Mouse (Mus musculus): ENCODE data around the gene Spa17.
A peak's percentile ranks its signal among the peaks of the same experiment; 100 is the strongest.

Gene Spa17

GRCm38 (mm10) chr9:37613182-37613910, at the start of gene Spa17:
TSS of gene Spa17 (minus strand) at chr9:37613722.
- DNase-seq (ENCODE audit: low spot score) = peak; percentile 75

- no peak for DNase-seq (ENCODE audit: low spot score)
Measured at GRCm38 (mm10) chr9:37663210-37663609, 49.7 kb upstream of the Spa17 start.

GRCm38 (mm10) chr9:37659413-37659812, 45.9 kb upstream of the Spa17 start:
- no peak for DNase-seq (ENCODE audit: low spot score)

GRCm38 (mm10) chr9:37656931-37657481, 43.5 kb upstream of the Spa17 start, which contains the start of gene Tbrg1:
TSS of gene Tbrg1 (minus strand) at chr9:37657312.
- peak; percentile 77 for DNase-seq (ENCODE audit: low spot score)

GRCm38 (mm10) chr9:37656439-37656881, 42.9 kb upstream of the Spa17 start:
- DNase-seq (ENCODE audit: low spot score) = no peak

- no peak for DNase-seq (ENCODE audit: low spot score)
Measured at GRCm38 (mm10) chr9:37655961-37656360, 42.4 kb upstream of the Spa17 start.

- DNase-seq (ENCODE audit: low spot score) = no peak
Measured at GRCm38 (mm10) chr9:37653836-37654235, 40.3 kb upstream of the Spa17 start.

GRCm38 (mm10) chr9:37650639-37651038, 37.1 kb upstream of the Spa17 start:
- no peak for DNase-seq (ENCODE audit: low spot score)

- no peak for DNase-seq (ENCODE audit: low spot score)
Measured at GRCm38 (mm10) chr9:37646246-37646645, 32.7 kb upstream of the Spa17 start.

- DNase-seq (ENCODE audit: low spot score) = no peak
Measured at GRCm38 (mm10) chr9:37638721-37639120, 25.2 kb upstream of the Spa17 start.

GRCm38 (mm10) chr9:37636800-37637542, 23.4 kb upstream of the Spa17 start:
- DNase-seq (ENCODE audit: low spot score) = no peak

- DNase-seq (ENCODE audit: low spot score) = no peak
Measured at GRCm38 (mm10) chr9:37636335-37636734, 22.8 kb upstream of the Spa17 start.

- DNase-seq (ENCODE audit: low spot score) = no peak
Measured at GRCm38 (mm10) chr9:37634269-37634668, 20.7 kb upstream of the Spa17 start.

GRCm38 (mm10) chr9:37632305-37632704, 18.8 kb upstream of the Spa17 start:
- no peak for DNase-seq (ENCODE audit: low spot score)

GRCm38 (mm10) chr9:37629941-37630340, 16.4 kb upstream of the Spa17 start:
- no peak for DNase-seq (ENCODE audit: low spot score)

GRCm38 (mm10) chr9:37628581-37628980, 15.1 kb upstream of the Spa17 start:
- no peak for DNase-seq (ENCODE audit: low spot score)

GRCm38 (mm10) chr9:37627263-37627662, 13.7 kb upstream of the Spa17 start:
- DNase-seq (ENCODE audit: low spot score) = no peak

GRCm38 (mm10) chr9:37626103-37626567, 12.6 kb upstream of the Spa17 start:
- DNase-seq (ENCODE audit: low spot score) = no peak

- no peak for DNase-seq (ENCODE audit: low spot score)
Measured at GRCm38 (mm10) chr9:37625641-37626040, 12.1 kb upstream of the Spa17 start.

- no peak for DNase-seq (ENCODE audit: low spot score)
Measured at GRCm38 (mm10) chr9:37625129-37625528, 11.6 kb upstream of the Spa17 start.

GRCm38 (mm10) chr9:37624502-37624901, 11.0 kb upstream of the Spa17 start:
- no peak for DNase-seq (ENCODE audit: low spot score)

- no peak for DNase-seq (ENCODE audit: low spot score)
Measured at GRCm38 (mm10) chr9:37623981-37624380, 10.5 kb upstream of the Spa17 start.

- no peak for DNase-seq (ENCODE audit: low spot score)
Measured at GRCm38 (mm10) chr9:37621290-37621689, 7.8 kb upstream of the Spa17 start.

All from ovary, postnatal 10 days (tissue).